Mouse (Mus musculus): ENCODE results near the gene Pycr2. TPM values are rescaled to one million over a fixed set of nuclear protein-coding genes. Genes with fewer than 3 reads are reported as not detected.
"Not testable (repeated sequence)": the region's sequence is repeated elsewhere in the genome, so short reads cannot be mapped to it uniquely, and the experiment has no call there.

Pycr2 gene
- total RNA-seq, 2 experiments from 2014 or later: 42.9 to 44.9 TPM

DNA sequence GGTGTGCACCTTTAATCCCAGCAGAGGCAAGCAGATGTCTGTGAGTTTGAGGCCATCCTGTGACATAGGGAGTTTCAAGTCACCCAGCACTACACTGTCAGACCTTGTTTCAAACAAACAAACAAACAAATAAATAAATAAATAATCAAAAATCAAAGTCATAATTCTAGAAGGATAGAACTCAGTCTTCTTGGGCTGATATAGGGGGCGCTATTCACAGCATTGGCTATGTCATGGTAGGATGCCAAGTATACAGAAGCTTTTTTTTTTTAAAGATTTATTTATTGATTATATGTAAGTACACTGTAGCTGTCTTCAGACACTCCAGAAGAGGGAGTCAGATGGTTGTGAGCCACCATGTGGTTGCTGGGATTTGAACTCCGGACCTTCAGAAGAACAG, 34.7 kb downstream of the Pycr2 start:
- peak; percentile 41 for TF ChIP-seq CTCF (conservative IDR thresholded peaks at IDR 0.05)
- H3K4me3 ChIP-seq; DNase-seq (ENCODE audit: low spot score in 2 of 2); H3K27ac ChIP-seq: not testable (repeated sequence)

DNA sequence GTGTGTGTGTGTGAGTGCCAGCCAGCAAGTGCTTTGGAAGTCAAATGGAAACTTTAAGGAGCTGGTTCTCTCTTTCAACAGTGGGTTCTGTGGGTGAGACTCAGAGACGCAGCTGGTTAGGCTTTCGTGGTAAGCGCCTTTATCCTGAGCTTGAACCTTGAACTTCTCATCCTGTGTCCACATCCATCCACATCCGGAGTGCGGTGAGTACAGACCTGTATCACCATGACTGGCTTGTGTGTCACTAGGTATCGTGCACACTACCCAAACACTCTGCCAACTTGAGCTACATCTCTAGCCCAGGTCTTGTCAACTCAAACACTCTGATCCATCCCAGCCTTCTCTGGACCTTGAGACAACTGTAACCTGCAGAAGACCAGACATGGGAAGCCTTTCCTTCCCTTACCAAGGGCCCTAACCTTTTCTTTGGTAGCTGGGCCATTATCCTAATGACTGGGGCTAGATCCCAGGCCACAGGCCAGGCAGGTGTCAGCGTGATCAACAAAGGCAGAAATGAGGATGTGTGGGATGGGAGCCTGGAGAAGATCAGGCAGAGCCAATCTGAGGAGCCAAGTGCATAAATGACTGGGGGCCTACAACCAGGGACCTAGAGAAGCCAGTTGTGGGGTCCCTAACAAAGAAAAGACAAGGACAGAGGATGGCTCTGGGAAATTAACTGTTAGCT, 36.8 kb downstream of the Pycr2 start:
- no peak for TF ChIP-seq CTCF (conservative IDR thresholded peaks at IDR 0.05)
- DNase-seq (ENCODE audit: low spot score in 2 of 2): no peak
- peak overlapping the region; percentile 86 for H3K27ac ChIP-seq
- H3K4me3 ChIP-seq: no peak overlapping the region

DNA sequence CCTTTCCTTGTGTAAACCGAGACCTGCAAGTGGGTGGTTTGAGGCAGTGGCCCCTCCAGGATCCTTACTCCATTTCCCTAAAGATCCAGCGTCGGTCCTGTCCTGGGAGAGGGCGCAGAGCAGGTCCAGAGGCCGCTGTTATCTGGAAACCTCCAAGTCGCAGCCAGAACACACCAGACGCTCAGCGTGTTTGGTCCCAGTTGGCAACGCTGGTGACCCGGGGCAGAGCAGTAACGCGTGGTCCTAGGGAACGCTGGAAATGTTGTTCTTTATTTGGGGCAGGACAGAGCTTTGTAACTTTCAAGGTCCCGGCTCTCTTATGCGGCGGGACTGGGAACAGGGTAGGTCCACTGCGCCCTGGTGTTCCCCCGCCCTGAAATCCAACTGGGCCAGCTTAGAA, 37.6 kb downstream of the Pycr2 start:
- H3K4me3 ChIP-seq: peak overlapping the region; percentile 67
- H3K27ac ChIP-seq: peak overlapping the region; percentile 86
- no peak for DNase-seq (ENCODE audit: low spot score in 2 of 2)
- TF ChIP-seq CTCF (conservative IDR thresholded peaks at IDR 0.05): no peak

DNA sequence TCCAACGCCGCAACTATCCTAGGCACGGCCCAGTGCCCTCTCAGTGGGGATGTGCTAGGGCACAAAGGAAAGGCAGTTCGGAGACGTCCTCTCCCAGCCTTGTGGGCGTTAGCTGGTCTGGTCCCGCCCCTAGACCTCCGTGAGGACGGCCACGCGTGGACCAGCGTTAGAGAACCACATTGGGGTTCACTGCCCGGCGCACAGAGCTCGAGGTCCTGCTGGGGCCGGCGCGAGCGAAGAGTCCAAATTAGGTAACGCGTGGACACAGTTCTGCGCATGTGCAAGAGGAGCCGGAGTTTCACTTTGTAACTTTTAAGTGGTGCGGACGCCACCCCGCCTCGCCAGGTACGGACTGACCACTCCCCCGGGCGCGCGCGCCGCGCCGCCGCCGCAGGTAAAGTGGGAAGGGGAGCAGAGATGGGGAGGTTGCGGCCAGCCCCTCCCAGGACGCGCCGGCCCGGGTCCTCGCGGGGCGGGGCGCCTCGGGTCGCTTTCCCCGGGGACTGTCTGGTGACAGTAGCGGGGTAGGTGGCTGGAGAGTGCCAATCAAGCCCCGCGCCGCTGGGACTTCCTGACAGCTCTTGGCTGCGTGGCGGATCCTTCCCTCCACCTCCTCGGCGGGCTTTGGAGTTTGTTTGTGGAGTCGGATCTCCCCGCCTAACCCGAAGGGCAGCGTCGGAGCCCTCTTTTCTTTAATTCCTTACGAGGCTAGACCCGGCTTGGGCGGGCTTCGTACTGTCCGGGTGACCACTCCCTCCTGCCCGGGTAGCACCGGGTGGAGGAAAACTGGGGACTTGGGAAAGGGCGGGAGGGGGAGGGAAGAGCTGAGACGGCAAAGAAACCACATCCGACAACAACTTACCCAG, 38.3 kb downstream of the Pycr2 start, which contains the start of gene Tmem63a:
Tmem63a (plus strand) TSS at position 179 of the 866 bp plus-strand sequence.
- DNase-seq (ENCODE audit: low spot score in 2 of 2): peak in 1 of 2 experiments; percentile 18
- Histone ChIP-seq H3K27ac (peak within 1 kb of the TSS; percentile 86), H3K4me3 (peak within 1 kb of the TSS; percentile 67)
- no peak for TF ChIP-seq CTCF (conservative IDR thresholded peaks at IDR 0.05)

DNA sequence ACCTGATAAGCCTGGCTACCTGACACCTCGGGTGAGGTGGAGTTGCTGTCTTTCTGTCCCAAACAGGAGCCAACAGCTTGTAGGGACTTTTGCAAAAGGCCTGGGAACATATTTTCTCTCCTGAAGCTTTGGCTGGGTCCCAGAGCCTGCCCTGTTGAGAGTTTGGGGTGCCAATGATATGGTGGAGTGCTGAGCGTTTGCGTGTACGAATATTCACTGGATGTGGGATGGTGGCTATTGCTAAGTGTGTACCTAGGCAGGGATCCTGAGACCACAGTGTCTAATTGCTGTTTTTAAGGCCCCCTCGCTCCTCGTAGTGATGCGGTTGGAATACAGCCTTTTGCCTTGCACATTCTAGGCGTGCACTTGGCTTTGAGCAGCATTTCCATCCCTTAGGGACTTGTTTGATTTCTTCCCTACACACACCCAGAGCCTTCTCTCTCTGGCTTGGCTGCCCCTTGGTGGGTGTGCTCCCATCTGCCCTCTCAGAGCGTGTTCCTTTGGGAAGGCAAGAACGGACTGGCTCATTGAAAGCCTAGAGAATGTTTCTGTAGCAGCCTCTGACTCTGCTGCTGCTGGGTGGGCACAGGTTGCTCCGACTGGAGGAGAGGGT, 39.0 kb downstream of the Pycr2 start:
- Histone ChIP-seq H3K27ac (peak overlapping the region; percentile 86), H3K4me3 (peak overlapping the region; percentile 67)
- DNase-seq (ENCODE audit: low spot score in 2 of 2): no peak
- TF ChIP-seq CTCF (conservative IDR thresholded peaks at IDR 0.05): no peak

DNA sequence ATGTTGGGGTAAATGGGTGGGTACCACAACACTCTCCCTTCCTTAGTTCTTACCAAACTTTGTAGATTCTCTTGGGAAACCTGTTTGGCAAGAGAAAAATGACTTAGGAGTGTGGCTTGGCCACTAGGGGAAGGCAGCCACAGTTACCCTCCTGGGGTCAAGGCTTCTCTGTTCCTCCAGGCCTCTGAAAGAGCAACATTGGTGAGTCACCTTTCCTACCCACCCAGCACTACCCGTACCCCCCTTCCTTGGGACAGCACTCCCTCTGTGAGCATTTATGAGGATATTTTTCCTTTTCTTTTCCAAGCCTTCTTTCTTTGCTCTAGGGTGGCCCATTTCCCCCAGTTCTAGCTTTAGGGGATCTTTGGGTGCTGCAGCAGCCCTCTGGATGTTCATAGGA, 39.8 kb downstream of the Pycr2 start:
- no peak for DNase-seq (ENCODE audit: low spot score in 2 of 2)
- peak; percentile 26; the same call in 1 of the 2 replicates for TF ChIP-seq CTCF (conservative IDR thresholded peaks at IDR 0.05)
- H3K4me3 ChIP-seq: no peak overlapping the region
- H3K27ac ChIP-seq: peak overlapping the region; percentile 86; the same call in 1 of the 2 replicates

DNA sequence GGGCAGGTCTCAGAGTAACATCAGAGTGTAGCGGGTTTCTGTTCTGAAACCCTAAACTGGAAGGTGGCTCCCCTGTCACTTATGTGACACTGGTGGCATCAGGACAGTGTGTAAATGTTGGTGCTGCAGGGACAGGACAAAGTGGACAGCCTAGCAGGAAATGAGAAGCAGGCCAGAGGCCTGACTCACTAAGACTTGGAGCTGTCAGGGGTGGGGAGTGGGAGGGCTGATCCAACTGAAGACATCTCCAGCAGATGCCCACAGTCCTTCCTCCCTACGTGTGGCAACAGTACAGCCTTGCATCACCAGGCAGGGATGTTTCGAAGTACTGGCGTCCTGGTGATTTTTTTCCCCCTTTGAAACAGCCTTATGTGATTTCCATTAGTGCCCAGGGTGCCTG, 40.5 kb downstream of the Pycr2 start:
- DNase-seq (ENCODE audit: low spot score in 2 of 2): no peak
- Histone ChIP-seq H3K27ac (peak overlapping the region; percentile 86), H3K4me3 (no peak overlapping the region)
- TF ChIP-seq CTCF (conservative IDR thresholded peaks at IDR 0.05): no peak

DNA sequence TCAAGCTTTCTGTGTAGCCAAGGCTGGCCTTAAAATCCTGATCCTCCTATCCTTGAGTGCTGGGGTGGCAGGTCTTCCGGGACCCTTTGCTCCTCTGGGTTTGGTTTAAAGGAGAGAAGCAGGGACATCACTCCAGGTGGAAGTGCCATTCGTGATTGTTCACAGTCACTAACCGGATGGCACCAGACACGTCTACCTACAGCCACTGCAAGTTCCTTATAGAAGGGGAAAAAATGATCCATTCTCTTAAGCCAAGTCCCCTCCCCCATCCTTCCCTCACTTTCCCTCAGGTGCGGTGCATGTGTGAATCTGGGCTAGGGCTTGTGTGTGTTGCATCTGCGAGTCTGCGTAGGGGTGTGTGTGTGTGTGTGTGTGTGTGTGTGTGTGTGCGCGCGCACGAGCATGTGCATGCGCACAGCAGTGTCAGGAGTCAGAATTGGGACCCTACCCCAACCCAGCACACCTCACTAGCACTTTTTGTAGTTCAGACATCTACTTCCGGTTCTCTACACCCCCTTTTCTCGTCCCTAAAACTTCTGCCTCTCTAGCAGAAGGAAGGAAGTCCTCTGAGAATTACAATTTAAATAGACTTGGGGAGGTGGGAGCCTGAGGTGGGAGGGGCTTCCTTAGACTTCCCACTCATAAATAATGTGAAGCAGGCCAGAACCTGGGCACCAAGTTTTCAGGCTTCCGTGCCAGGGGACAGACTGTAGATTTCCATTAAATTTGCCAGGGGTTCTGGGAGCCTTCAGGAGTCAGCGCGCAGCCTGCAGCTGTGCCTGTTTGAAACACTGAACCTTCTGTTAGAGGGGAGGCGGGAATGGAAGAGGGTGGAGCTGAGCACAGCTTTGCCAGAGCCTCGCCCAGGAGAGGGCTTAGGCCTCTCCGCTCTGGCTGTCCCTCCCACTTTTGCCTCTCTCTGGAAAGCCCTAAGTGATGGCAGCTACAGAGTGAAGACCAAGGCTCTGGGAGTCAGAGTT, 41.2 kb downstream of the Pycr2 start:
- H3K27ac ChIP-seq: peak overlapping the region; percentile 86
- peak; percentile 44 to 55 for DNase-seq (ENCODE audit: low spot score in 2 of 2)
- H3K4me3 ChIP-seq: no peak overlapping the region
- no peak for TF ChIP-seq CTCF (conservative IDR thresholded peaks at IDR 0.05)

DNA sequence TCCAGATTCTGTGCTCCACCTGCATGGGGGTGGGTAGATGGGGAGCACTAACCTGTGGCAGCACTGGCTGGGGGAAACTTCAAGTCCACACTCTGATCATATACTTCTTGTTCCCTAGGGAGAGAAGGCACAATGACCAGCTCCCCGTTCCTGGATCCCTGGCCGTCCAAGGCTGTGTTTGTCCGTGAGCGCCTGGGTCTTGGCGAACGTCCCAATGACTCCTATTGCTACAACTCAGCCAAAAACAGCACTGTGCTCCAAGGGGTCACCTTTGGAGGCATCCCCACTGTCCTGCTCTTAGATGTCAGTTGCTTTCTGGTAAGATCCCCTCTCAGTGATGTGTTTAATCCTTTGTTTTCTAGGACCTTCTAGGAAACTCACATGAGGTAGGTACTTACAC, 42.4 kb downstream of the Pycr2 start:
- TF ChIP-seq CTCF (conservative IDR thresholded peaks at IDR 0.05): no peak
- H3K27ac ChIP-seq: peak overlapping the region; percentile 86
- H3K4me3 ChIP-seq: no peak overlapping the region
- DNase-seq (ENCODE audit: low spot score in 2 of 2): no peak

DNA sequence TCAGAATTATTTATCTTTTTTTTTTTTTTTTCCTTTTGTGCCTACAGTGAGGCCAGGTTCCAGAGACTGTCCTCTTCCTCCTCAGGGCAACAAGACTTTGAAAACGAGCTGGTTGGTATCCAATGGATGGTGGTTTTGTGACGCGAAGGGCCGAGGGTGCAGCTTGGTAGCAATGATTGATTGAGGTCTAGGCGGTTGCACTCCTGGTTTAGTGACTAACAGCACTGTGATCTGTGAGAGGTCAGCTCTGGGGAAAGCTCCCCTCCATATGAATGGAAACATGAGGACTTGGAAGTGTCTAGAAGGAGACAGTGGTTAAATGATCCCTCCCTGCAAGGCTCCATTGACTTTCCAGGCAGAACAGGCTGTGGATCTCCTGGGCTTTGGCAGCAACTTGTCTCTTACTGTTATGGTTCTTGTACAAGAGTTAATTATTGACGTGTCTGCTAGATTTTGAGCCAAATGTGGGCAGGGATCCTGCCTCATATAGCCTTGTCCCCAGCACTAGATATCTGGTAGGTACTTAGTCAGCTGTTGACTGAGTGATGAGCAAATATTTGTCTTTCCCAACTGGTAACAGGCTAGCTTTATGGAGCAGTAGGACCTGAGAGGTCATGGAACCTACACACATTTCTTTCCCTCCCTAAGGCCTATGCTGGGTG, 48.1 kb downstream of the Pycr2 start:
- no peak for TF ChIP-seq CTCF (conservative IDR thresholded peaks at IDR 0.05)
- Histone ChIP-seq H3K4me3 (no peak overlapping the region), H3K27ac (no peak overlapping the region)
- DNase-seq (ENCODE audit: low spot score in 2 of 2): no peak

DNA sequence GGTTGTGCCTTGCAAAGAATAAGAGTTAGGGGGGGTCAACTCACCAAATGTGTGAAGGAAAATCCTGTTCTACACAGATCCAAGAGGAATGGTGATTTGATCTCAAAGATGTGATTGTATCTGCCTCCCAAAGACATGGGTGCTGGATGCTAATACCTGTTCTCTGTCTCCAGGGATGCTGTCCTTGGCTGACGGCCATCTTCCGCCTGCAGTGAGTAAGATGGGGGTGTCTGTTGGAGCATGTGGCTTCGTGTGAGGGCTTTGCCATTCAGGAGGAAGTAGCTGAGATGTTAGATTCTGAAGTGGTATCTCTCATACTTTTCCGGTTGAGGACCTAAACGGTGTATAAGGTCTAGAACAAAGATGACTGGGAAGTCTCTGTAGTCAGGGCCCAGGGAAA, 48.7 kb downstream of the Pycr2 start:
- DNase-seq (ENCODE audit: low spot score in 2 of 2): no peak
- no peak overlapping the region for H3K27ac ChIP-seq
- no peak overlapping the region for H3K4me3 ChIP-seq
- TF ChIP-seq CTCF (conservative IDR thresholded peaks at IDR 0.05): no peak

DNA sequence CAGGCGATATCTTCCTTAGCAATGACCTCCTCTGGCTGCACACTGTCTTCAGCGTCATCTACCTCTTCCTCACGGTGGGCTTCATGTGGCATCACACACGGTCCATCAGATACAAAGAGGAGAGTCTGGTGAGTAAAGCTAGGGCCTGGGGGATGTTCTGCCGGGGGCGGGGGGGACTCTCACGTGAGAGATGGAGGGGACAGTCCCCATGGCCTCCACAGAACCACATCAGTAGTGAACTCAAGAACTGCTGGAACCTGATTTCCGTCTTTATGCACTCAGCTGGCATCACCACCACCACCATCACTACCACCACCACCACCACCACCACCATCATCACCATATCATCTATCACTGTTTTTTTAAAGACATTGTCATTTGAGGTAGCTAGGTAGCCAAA, 52.3 kb downstream of the Pycr2 start:
- no peak overlapping the region for H3K27ac ChIP-seq
- TF ChIP-seq CTCF (conservative IDR thresholded peaks at IDR 0.05): no peak
- DNase-seq (ENCODE audit: low spot score in 2 of 2): no peak

More for the DNA sequence above, 52.3 kb downstream of the Pycr2 start:
- no peak overlapping the region for H3K4me3 ChIP-seq

All from layer of hippocampus, adult 2 months (tissue).